Mouse (Mus musculus) liver, embryonic 14.5 days (tissue): ENCODE results near the gene BC035044.

Experiments used
- CTCF ChIP-seq: IDR thresholded peaks from 2 replicates; pipeline ENCODE4 v1.5.1; 2016; ENCODE audit warnings: antibody characterized with exemption, low read depth, control low read depth
- EP300 ChIP-seq: IDR thresholded peaks from 2 replicates; pipeline ENCODE4 v1.6.1; 2016; ENCODE audit warnings: antibody characterized with exemption, low read depth

- TF ChIP-seq EP300 (no peak), CTCF (peak; percentile 52)
These were observed 82.4 kb downstream of the BC035044 start for GRCm38 (mm10) chr6:128808532-128808931.
